Mouse (Mus musculus) embryonic facial prominence, embryonic 14.5 days (tissue): ENCODE data around the gene Npat. TPM values are rescaled to one million over a fixed set of nuclear protein-coding genes. Genes with fewer than 3 reads are reported as not detected.
A peak's percentile ranks its signal among the peaks of the same experiment; 100 is the strongest.

Experiments
- ATAC-seq: fragments of 200-750 bp; cut with Nextera tagmentation; 2 replicates; pipeline ENCODE4 v1.8.0; 2017; ENCODE audit warnings: low read depth, moderate number of reproducible peaks, moderate TSS enrichment
- DNase-seq: peaks from one replicate; pipeline ENCODE4 v3.0.0-alpha.2; 2015; ENCODE audit warnings: low spot score
- H3K27ac ChIP-seq: fragments of 300-500 bp; sonication (generic); replicated peaks from 2 replicates; pipeline ENCODE4 v1.5.1; 2014; ENCODE audit warnings: low read depth, mild to moderate bottlenecking, low read length, moderate library complexity
- H3K27me3 ChIP-seq: fragments of 300-500 bp; sonication (generic); replicated peaks from 2 replicates; pipeline ENCODE4 v1.6.1; 2014; ENCODE audit warnings: low read length; ENCODE audit not compliant: control insufficient read depth, insufficient read depth
- H3K36me3 ChIP-seq: fragments of 300-500 bp; sonication (generic); 2 replicates; pipeline ENCODE4 v1.6.1; 2014; ENCODE audit warnings: low read length, mixed read lengths; ENCODE audit not compliant: control insufficient read depth, insufficient read depth
- H3K4me1 ChIP-seq: fragments of 300-500 bp; sonication (generic); 2 replicates; pipeline ENCODE4 v1.6.1; 2014; ENCODE audit warnings: antibody characterized with exemption, low read length; ENCODE audit not compliant: control insufficient read depth, insufficient read depth
- H3K4me2 ChIP-seq: fragments of 300-500 bp; sonication (generic); 2 replicates; pipeline ENCODE4 v1.6.1; 2014; ENCODE audit warnings: low read depth, mild to moderate bottlenecking, low read length, moderate library complexity, mixed read lengths
- H3K4me3 ChIP-seq: fragments of 300-500 bp; sonication (generic); 2 replicates; pipeline ENCODE4 v1.5.1; 2014; ENCODE audit warnings: low read depth, mild to moderate bottlenecking, low read length
- H3K9ac ChIP-seq: fragments of 300-500 bp; sonication (generic); 2 replicates; pipeline ENCODE4 v1.6.1; 2014; ENCODE audit warnings: low read depth, mild to moderate bottlenecking, low read length, moderate library complexity, mixed read lengths
- H3K9me3 ChIP-seq: fragments of 300-500 bp; sonication (generic); 2 replicates; pipeline ENCODE4 v1.6.1; 2016; ENCODE audit warnings: low read length; ENCODE audit not compliant: control insufficient read depth
- whole genome bisulfite sequencing: fragments of 180-500 bp; shearing (Covaris S2); extraction: QIAGEN DNeasy Blood & Tissue Kit; methylation state at CpG from one replicate; pipeline ENCODE4 v1.1.7; 2014; 5-methylcytosine and 5-hydroxymethylcytosine counted together
- polyA plus RNA-seq: library from polyadenylated mRNA; unstranded; fragments of >200 nt; fragmentation: Nextera tagmentation; extraction: Ambion mirVana; gene quantifications from 2 replicates; pipeline ENCODE4 v1.2.1, GENCODE M21; 2014

The Npat gene
- polyA plus RNA-seq, 1 experiment from 2014 or later: 20.6 TPM

DNA sequence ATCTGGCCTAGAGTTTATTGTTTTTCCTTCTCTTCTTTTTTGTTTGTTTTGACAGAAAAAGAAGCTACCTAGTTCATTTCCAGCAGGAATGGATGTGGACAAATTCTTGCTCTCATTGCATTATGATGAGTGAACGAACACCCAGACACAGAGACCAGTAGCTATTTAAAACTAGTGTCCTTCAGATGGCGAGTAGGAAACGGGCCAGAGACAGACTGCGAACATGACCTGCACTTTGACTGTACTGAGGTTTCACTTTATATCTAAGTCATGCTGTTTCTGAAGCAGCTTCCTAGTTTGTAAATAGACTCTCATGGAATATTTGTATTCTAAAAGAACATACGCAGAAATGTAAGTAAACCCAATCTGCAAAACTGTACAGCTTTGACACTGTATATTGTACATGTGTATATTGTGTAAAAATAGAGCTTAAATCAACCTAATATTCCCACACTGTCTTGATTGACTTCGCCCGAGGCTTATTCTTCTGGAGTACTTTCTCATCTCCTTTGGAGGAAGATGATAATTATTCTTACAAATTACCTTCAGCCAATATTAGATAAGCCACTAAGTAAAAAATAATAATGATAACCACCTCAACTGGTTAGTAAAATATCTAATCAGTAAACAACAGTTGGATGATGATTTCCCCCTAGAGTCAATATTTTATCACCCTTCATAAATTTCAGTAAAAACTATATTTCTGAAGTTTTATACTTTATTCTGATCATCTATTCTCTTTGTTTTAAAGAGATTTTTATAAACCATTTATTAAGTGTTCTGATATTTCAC is 35.9 kb downstream of the Npat start:
- H3K9me3 ChIP-seq: no peaks in the 10 kb centered on the region
- no peak overlapping the region for H3K9ac ChIP-seq
- no peak overlapping the region for H3K27ac ChIP-seq
- WGBS: 95% methylated on average over 7 of the region's 7 CpGs
- H3K4me1 ChIP-seq: no peaks in the 10 kb centered on the region
- no peak overlapping the region for H3K4me2 ChIP-seq
- ATAC-seq (no peak), DNase-seq (no peak)
- H3K27me3 ChIP-seq: no peaks in the 10 kb centered on the region
- peaks cover 57% of the 10 kb centered on the region for H3K36me3 ChIP-seq
- no peak overlapping the region for H3K4me3 ChIP-seq

DNA sequence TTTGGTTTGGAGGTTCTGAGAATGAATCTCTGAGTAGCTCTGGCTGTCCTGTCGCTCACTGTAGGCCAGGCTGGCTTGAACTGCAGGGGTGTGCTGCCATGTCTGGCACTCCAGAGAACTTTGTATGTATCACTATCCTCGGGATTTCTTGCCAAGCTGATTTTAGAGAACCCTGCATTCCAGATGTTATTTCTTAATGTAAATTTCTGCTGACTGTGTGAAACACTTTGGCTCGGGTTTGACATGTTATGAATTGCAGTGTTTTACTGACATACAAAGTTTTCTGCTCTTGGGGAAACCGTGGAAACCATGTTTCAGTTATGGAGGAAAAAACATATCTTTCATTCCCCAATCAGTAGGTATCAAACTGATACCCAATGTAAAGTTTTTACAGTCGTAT is 38.9 kb downstream of the Npat start:
- peak; percentile 75 for DNase-seq
- no peak overlapping the region for H3K9ac ChIP-seq
- H3K36me3 ChIP-seq: peaks cover 57% of the 10 kb centered on the region
- no peaks in the 10 kb centered on the region for H3K9me3 ChIP-seq
- H3K4me2 ChIP-seq: no peak overlapping the region
- ATAC-seq: no peak
- no peaks in the 10 kb centered on the region for H3K27me3 ChIP-seq
- 50% methylated on average over 5 of the region's 5 CpGs for WGBS
- H3K27ac ChIP-seq: peak overlapping the region; percentile 48
- no peaks in the 10 kb centered on the region for H3K4me1 ChIP-seq
- H3K4me3 ChIP-seq: no peak overlapping the region

DNA sequence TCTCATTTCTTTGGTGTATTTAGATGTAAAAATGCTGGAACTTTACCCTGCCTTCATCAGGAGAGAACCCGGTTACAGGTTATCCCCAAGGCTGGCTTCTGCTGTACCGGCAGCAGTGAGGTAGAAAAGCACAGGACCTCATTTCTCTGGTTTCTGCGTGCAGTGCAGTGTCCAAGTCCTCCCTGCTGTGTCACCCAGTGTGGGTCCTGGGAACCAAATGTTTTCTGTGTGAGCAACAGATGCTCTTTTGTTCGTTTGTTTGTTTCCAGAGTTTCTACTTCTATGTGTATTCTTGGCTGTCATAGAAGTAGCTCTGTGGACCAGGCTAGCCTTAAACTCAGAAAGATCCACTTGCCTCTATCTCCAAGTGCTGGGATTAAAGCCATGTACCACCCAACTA is 45.0 kb downstream of the Npat start:
- Histone ChIP-seq H3K4me3 (no peak overlapping the region), H3K9me3 (no peaks in the 10 kb centered on the region), H3K36me3 (peaks cover 77% of the 10 kb centered on the region), H3K27ac (no peak overlapping the region), H3K4me1 (no peaks in the 10 kb centered on the region), H3K9ac (no peak overlapping the region), H3K4me2 (no peak overlapping the region), H3K27me3 (no peaks in the 10 kb centered on the region)
- 80% methylated on average over 4 of the region's 4 CpGs for WGBS
- no peak for DNase-seq
- ATAC-seq: no peak

DNA sequence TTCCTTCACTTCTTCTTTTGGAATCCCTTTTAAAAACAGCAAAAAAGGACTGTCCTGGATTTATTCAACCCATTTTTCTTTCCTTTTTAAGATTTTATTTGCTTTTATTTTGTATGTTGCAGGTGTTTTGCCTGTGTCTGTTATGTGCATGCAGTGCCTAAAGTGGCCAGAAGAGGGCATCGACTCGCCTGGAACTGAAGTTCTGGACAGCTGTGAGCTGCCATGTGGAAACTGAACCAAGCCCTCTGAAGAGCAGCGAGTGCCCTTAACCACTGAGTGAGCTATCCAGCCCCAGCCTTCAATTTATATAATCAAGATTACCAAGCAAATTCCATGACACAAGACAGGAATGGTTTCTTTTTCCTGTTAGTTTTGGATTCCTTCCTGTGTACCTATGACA is 57.9 kb downstream of the Npat start:
- WGBS: 12% methylated on average over 3 of the region's 3 CpGs
- H3K4me1 ChIP-seq: no peaks in the 10 kb centered on the region
- H3K36me3 ChIP-seq: peaks cover 62% of the 10 kb centered on the region
- H3K9me3 ChIP-seq: no peaks in the 10 kb centered on the region
- no peak overlapping the region for H3K27ac ChIP-seq
- no peak overlapping the region for H3K9ac ChIP-seq
- ATAC-seq: no peak
- no peak overlapping the region for H3K4me3 ChIP-seq
- H3K27me3 ChIP-seq: no peaks in the 10 kb centered on the region
- H3K4me2 ChIP-seq: no peak overlapping the region
- DNase-seq: peak; percentile 41

DNA sequence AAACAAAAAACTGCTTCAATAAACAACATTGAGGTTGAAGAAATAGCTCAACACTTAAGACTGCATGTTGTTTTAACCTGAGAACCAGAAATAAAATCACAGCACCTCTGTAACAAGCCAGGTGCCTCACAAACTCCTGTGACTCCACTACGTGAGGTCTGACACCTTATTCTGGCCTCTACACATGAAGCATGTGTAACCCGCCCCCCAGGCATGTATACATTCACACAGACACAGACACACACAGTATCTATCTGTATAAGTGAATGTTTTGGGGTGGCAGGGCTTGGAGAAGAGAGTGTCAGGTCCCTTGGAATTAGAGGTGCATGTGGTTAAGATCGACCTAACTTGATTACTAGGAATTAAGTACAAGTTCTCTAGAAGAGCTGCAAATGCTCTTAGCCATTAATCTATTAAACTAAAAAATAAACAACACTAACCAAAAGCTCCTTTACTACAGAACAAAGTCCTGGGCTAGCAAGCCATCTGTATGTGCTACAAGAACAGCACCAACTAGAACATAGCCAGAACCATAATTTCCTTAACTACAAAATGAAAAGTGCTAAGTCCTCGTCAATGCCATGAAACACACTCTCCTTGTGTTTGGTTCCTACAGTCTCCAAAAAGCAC is 60.2 kb downstream of the Npat start:
- DNase-seq (no peak), ATAC-seq (no peak)
- no peaks in the 10 kb centered on the region for H3K4me1 ChIP-seq
- no peaks in the 10 kb centered on the region for H3K9me3 ChIP-seq
- H3K4me3 ChIP-seq: no peak overlapping the region
- H3K36me3 ChIP-seq: peaks cover 48% of the 10 kb centered on the region
- WGBS: 88% methylated on average over 4 of the region's 4 CpGs
- H3K4me2 ChIP-seq: no peak overlapping the region
- no peak overlapping the region for H3K9ac ChIP-seq
- no peaks in the 10 kb centered on the region for H3K27me3 ChIP-seq
- no peak overlapping the region for H3K27ac ChIP-seq

DNA sequence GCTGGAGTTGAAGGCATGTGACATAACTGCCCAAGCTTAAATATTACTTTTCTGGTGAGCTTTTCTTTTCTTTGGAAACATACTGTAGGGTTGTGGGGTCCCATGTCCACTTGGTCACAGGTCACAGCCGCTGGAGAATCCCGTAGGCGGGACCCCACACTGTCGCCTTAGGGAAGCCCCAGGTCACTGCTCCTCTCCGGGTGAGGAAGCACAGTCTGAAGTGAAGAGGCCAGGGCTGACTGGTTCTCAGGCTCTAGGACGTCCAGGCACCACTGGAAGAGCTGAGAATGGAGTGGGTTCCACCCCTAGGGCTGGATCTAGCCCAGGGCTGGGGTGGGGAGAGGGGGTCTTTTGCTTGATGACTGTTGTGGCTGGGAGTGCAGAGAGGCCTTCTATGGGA is 61.8 kb downstream of the Npat start:
- DNase-seq (no peak), ATAC-seq (0 out of 2 replicates have a peak, but pooled peaks have one; percentile 12)
- H3K27ac ChIP-seq: no peak overlapping the region
- H3K4me3 ChIP-seq: no peak overlapping the region
- no peaks in the 10 kb centered on the region for H3K4me1 ChIP-seq
- 71% methylated on average over 6 of the region's 6 CpGs for WGBS
- no peak overlapping the region for H3K4me2 ChIP-seq
- no peaks in the 10 kb centered on the region for H3K9me3 ChIP-seq
- peaks cover 35% of the 10 kb centered on the region for H3K36me3 ChIP-seq
- no peaks in the 10 kb centered on the region for H3K27me3 ChIP-seq
- no peak overlapping the region for H3K9ac ChIP-seq

DNA sequence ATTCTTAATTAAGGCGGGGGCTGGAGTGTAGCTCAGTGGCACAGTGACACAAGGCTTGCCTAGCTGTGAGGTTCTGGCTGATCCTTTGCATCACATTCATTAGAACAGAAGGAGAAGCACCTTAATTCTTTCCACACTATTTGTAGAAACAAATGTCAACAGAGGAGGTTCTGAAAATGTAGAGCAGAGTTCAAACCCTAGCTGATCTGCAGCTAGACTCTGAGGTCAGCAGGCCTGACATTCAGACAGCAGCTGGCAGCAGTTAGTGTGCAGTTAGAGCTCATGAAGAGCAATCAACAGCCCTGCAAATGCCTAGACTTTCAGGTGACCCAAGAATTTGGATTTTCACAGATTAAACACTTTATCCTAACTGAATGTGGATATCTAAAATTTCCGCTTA is 64.7 kb downstream of the Npat start:
- ATAC-seq (no peak), DNase-seq (no peak)
- Histone ChIP-seq H3K4me3 (no peak overlapping the region), H3K4me2 (no peak overlapping the region), H3K36me3 (peaks cover 17% of the 10 kb centered on the region), H3K27me3 (no peaks in the 10 kb centered on the region), H3K27ac (no peak overlapping the region), H3K9me3 (no peaks in the 10 kb centered on the region), H3K9ac (no peak overlapping the region), H3K4me1 (no peaks in the 10 kb centered on the region)
- WGBS: 89% methylated on average over 2 of the region's 2 CpGs

DNA sequence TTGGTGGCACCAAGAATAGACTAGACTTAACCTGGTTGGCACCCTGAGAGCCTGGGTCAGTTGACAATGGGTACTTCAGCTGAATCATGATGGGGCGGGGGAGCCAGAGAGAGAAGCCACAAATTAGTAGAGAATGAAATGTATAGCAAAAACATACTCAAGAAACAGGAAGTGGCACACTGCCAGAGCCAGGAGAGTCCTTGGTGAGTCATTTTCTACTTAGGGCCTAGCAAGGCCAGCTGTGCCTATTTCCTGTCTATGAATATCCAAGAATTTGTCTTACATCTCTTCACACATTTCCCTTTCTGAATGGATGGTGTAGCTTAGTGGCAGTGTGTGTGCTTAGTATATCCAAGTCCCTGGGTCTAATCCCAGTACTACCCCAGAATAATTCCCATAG is 66.5 kb downstream of the Npat start:
- H3K4me1 ChIP-seq: no peaks in the 10 kb centered on the region
- H3K27me3 ChIP-seq: no peaks in the 10 kb centered on the region
- H3K27ac ChIP-seq: no peak overlapping the region
- WGBS: 74% methylated on average over 1 of the region's 1 CpGs
- H3K9ac ChIP-seq: no peak overlapping the region
- no peaks in the 10 kb centered on the region for H3K9me3 ChIP-seq
- H3K4me3 ChIP-seq: no peak overlapping the region
- ATAC-seq (no peak), DNase-seq (peak; percentile 65)
- no peak overlapping the region for H3K4me2 ChIP-seq
- peaks cover 9% of the 10 kb centered on the region for H3K36me3 ChIP-seq

DNA sequence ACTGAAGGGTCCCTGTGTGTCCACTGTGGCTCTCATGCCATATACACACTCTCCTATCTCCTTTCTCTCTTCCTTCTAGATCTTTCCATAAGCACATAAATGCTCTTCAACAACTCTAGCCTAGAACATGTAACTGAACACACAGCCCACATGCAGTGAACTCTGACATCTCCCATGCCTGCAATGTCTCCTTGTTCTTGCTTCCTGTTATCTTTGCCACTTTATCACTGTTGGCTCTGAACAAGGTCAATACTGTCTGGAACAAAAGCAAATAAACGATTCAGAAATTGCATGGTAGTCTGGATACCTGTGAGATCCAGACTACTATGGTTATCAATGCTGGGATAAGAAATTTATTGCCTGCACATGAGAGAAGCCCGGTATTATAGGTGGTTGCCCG is 67.0 kb downstream of the Npat start:
- Histone ChIP-seq H3K27me3 (no peaks in the 10 kb centered on the region), H3K9me3 (no peaks in the 10 kb centered on the region), H3K4me3 (no peak overlapping the region), H3K9ac (no peak overlapping the region), H3K36me3 (peaks cover 9% of the 10 kb centered on the region), H3K4me1 (0 out of 2 replicates have a peak, but pooled peaks cover under 1% of the 10 kb centered on the region), H3K4me2 (no peak overlapping the region), H3K27ac (no peak overlapping the region)
- DNase-seq: no peak
- ATAC-seq: no peak
- 87% methylated on average over 3 of the region's 3 CpGs for WGBS
